Mouse (Mus musculus): Measurements from ENCODE around the gene Cox6a2. TPM values are rescaled to one million over a fixed set of nuclear protein-coding genes. Genes with fewer than 3 reads are reported as not detected.
"Not testable (repeated sequence)": the region's sequence is repeated elsewhere in the genome, so short reads cannot be mapped to it uniquely, and the experiment has no call there.

Gene Cox6a2
- polyA plus RNA-seq, 1 experiment = 5.2 TPM

GRCm38 (mm10) chr7:128201607-128202006, 4.6 kb downstream of the Cox6a2 start:
- H3K27ac ChIP-seq (ENCODE audit: insufficient read depth, low read length) = no peak overlapping the region
- TF ChIP-seq POLR2A (IDR thresholded peaks at IDR 0.05; ENCODE audit: low read depth, low read length) (no peak), CTCF (IDR thresholded peaks at IDR 0.05; ENCODE audit: borderline replicate concordance, insufficient read depth, low read length) (no peak)

GRCm38 (mm10) chr7:128181691-128182090, 24.5 kb downstream of the Cox6a2 start:
- Histone ChIP-seq H3K27ac (ENCODE audit: insufficient read depth, low read length) (no peak overlapping the region), H3K4me1 (ENCODE audit: control insufficient read depth, insufficient read depth, low read length) (no peaks in the 10 kb centered on the region), H3K4me3 (ENCODE audit: insufficient read depth, low read length) (no peak overlapping the region)
- TF ChIP-seq POLR2A (IDR thresholded peaks at IDR 0.05; ENCODE audit: low read depth, low read length) (no peak), CTCF (IDR thresholded peaks at IDR 0.05; ENCODE audit: borderline replicate concordance, insufficient read depth, low read length) (no peak)

More at GRCm38 (mm10) chr7:128201607-128202006, 4.6 kb downstream of the Cox6a2 start:
- H3K4me1 ChIP-seq (ENCODE audit: control insufficient read depth, insufficient read depth, low read length) = no peaks in the 10 kb centered on the region
- no peak overlapping the region for H3K4me3 ChIP-seq (ENCODE audit: insufficient read depth, low read length)

- Histone ChIP-seq H3K4me3 (ENCODE audit: insufficient read depth, low read length) (no peak overlapping the region), H3K4me1 (ENCODE audit: control insufficient read depth, insufficient read depth, low read length) (no peaks in the 10 kb centered on the region; the same call in 1 of the 2 replicates), H3K27ac (ENCODE audit: insufficient read depth, low read length) (no peak overlapping the region)
- TF ChIP-seq POLR2A (IDR thresholded peaks at IDR 0.05; ENCODE audit: low read depth, low read length) = no peak
- no peak for TF ChIP-seq CTCF (IDR thresholded peaks at IDR 0.05; ENCODE audit: borderline replicate concordance, insufficient read depth, low read length)
These were observed 25.6 kb downstream of the Cox6a2 start for GRCm38 (mm10) chr7:128180546-128180945.

GRCm38 (mm10) chr7:128180126-128180525, 26.1 kb downstream of the Cox6a2 start:
- Histone ChIP-seq H3K27ac (ENCODE audit: insufficient read depth, low read length) (no peak overlapping the region), H3K4me3 (ENCODE audit: insufficient read depth, low read length) (no peak overlapping the region), H3K4me1 (ENCODE audit: control insufficient read depth, insufficient read depth, low read length) (no peaks in the 10 kb centered on the region; the same call in 1 of the 2 replicates)
- TF ChIP-seq CTCF (IDR thresholded peaks at IDR 0.05; ENCODE audit: borderline replicate concordance, insufficient read depth, low read length) (no peak), POLR2A (IDR thresholded peaks at IDR 0.05; ENCODE audit: low read depth, low read length) (no peak)

GRCm38 (mm10) chr7:128178385-128178784, 27.8 kb downstream of the Cox6a2 start:
- Histone ChIP-seq H3K27ac (ENCODE audit: insufficient read depth, low read length) (no peak overlapping the region), H3K4me1 (ENCODE audit: control insufficient read depth, insufficient read depth, low read length) (no peaks in the 10 kb centered on the region; the same call in 1 of the 2 replicates), H3K4me3 (ENCODE audit: insufficient read depth, low read length) (no peak overlapping the region)
- TF ChIP-seq CTCF (IDR thresholded peaks at IDR 0.05; ENCODE audit: borderline replicate concordance, insufficient read depth, low read length) = no peak
- TF ChIP-seq POLR2A (IDR thresholded peaks at IDR 0.05; ENCODE audit: low read depth, low read length) = no peak

- H3K4me1 ChIP-seq (ENCODE audit: control insufficient read depth, insufficient read depth, low read length) = no peaks in the 10 kb centered on the region
- TF ChIP-seq CTCF (IDR thresholded peaks at IDR 0.05; ENCODE audit: borderline replicate concordance, insufficient read depth, low read length) (no peak), POLR2A (IDR thresholded peaks at IDR 0.05; ENCODE audit: low read depth, low read length) (no peak)
- no peak overlapping the region for H3K4me3 ChIP-seq (ENCODE audit: insufficient read depth, low read length)
- no peak overlapping the region for H3K27ac ChIP-seq (ENCODE audit: insufficient read depth, low read length)
These were observed 36.2 kb downstream of the Cox6a2 start for GRCm38 (mm10) chr7:128169996-128170395.

- TF ChIP-seq CTCF (IDR thresholded peaks at IDR 0.05; ENCODE audit: borderline replicate concordance, insufficient read depth, low read length) = no peak
- no peak for TF ChIP-seq POLR2A (IDR thresholded peaks at IDR 0.05; ENCODE audit: low read depth, low read length)
- no peak overlapping the region for H3K27ac ChIP-seq (ENCODE audit: insufficient read depth, low read length)
- no peak overlapping the region for H3K4me3 ChIP-seq (ENCODE audit: insufficient read depth, low read length)
- no peaks in the 10 kb centered on the region for H3K4me1 ChIP-seq (ENCODE audit: control insufficient read depth, insufficient read depth, low read length)
These were observed 39.8 kb downstream of the Cox6a2 start for GRCm38 (mm10) chr7:128166391-128166790.

- no peak overlapping the region for H3K4me3 ChIP-seq (ENCODE audit: insufficient read depth, low read length)
- H3K4me1 ChIP-seq (ENCODE audit: control insufficient read depth, insufficient read depth, low read length) = no peaks in the 10 kb centered on the region
- no peak for TF ChIP-seq CTCF (IDR thresholded peaks at IDR 0.05; ENCODE audit: borderline replicate concordance, insufficient read depth, low read length)
- TF ChIP-seq POLR2A (IDR thresholded peaks at IDR 0.05; ENCODE audit: low read depth, low read length) = no peak
- H3K27ac ChIP-seq (ENCODE audit: insufficient read depth, low read length) = no peak overlapping the region
These were observed 42.2 kb downstream of the Cox6a2 start for GRCm38 (mm10) chr7:128164001-128164400.

GRCm38 (mm10) chr7:128158688-128159354, 47.4 kb downstream of the Cox6a2 start:
- H3K27ac ChIP-seq (ENCODE audit: insufficient read depth, low read length); H3K4me3 ChIP-seq (ENCODE audit: insufficient read depth, low read length); H3K4me1 ChIP-seq (ENCODE audit: control insufficient read depth, insufficient read depth, low read length): not testable (repeated sequence)

Other genes starting within 250 kb of the Cox6a2 start
- 861 and 978 TPM in 2 replicates for gene Fus, start 238.9 kb downstream of the Cox6a2 start, polyA plus RNA-seq (2011; ENCODE audit: insufficient read length, low read depth, missing spikeins)
- gene Pycard, start 212.5 kb downstream of the Cox6a2 start, polyA plus RNA-seq (2011; ENCODE audit: insufficient read length, low read depth, missing spikeins) = 1.0 and 1.5 TPM in 2 replicates
- gene Trim72, start 202.4 kb downstream of the Cox6a2 start, polyA plus RNA-seq (2011; ENCODE audit: insufficient read length, low read depth, missing spikeins) = not detected in 2 replicates
- 0.20 and 1.8 TPM in 2 replicates for gene Itgam, start 143.7 kb downstream of the Cox6a2 start, polyA plus RNA-seq (2011; ENCODE audit: insufficient read length, low read depth, missing spikeins)
- 0.11 TPM in 1 of 2 replicates, not detected in the other for gene Gm49368, start 143.7 kb downstream of the Cox6a2 start, polyA plus RNA-seq (2011; ENCODE audit: insufficient read length, low read depth, missing spikeins)
- not detected in 2 replicates for gene Itgax, start 76.8 kb downstream of the Cox6a2 start, polyA plus RNA-seq (2011; ENCODE audit: insufficient read length, low read depth, missing spikeins)
- gene Itgad, start 52.0 kb downstream of the Cox6a2 start, polyA plus RNA-seq (2011; ENCODE audit: insufficient read length, low read depth, missing spikeins) = 0.53 TPM in 1 of 2 replicates, not detected in the other
- gene Armc5, start 31.0 kb upstream of the Cox6a2 start, polyA plus RNA-seq (2011; ENCODE audit: insufficient read length, low read depth, missing spikeins) = 9.0 and 11.1 TPM in 2 replicates
- 9.1 and 9.8 TPM in 2 replicates for gene 9130023H24Rik, start 31.6 kb upstream of the Cox6a2 start, polyA plus RNA-seq (2011; ENCODE audit: insufficient read length, low read depth, missing spikeins)
- 200 and 221 TPM in 2 replicates for gene Tgfb1i1, start 40.4 kb upstream of the Cox6a2 start, polyA plus RNA-seq (2011; ENCODE audit: insufficient read length, low read depth, missing spikeins)
- gene Slc5a2, start 59.3 kb upstream of the Cox6a2 start, polyA plus RNA-seq (2011; ENCODE audit: insufficient read length, low read depth, missing spikeins) = not detected in 2 replicates
- gene BC017158, start 91.8 kb upstream of the Cox6a2 start, polyA plus RNA-seq (2011; ENCODE audit: insufficient read length, low read depth, missing spikeins) = 17.9 and 21.1 TPM in 2 replicates
- 15.8 and 26.6 TPM in 2 replicates for gene Rgs10, start 212.4 kb upstream of the Cox6a2 start, polyA plus RNA-seq (2011; ENCODE audit: insufficient read length, low read depth, missing spikeins)